Mouse (Mus musculus): ENCODE data around the gene Avp.

- TF ChIP-seq CTCF (IDR thresholded peaks at IDR 0.05; ENCODE audit: extremely low read depth, insufficient read depth, low read length) (no peak), POLR2A (IDR thresholded peaks at IDR 0.05; ENCODE audit: extremely low read depth, insufficient read depth, low read length) (no peak)
Observed at GRCm38 (mm10) chr2:130558015-130558414, 24.3 kb downstream of the Avp start.
